Mouse (Mus musculus) 3134 (cell line): Measurements from ENCODE around the gene Ift81.

Source experiments
- DNase-seq: peaks from one replicate; pipeline ENCODE4 v3.0.0-alpha.2; 2011; ENCODE audit warnings: low spot score; ENCODE audit not compliant: insufficient read length; ENCODE audit errors: extremely low read depth

Ift81 gene

GRCm38 (mm10) chr5:122627243-122627642 lies 12.9 kb upstream of the Ift81 start:
- no peak for DNase-seq

DNA sequence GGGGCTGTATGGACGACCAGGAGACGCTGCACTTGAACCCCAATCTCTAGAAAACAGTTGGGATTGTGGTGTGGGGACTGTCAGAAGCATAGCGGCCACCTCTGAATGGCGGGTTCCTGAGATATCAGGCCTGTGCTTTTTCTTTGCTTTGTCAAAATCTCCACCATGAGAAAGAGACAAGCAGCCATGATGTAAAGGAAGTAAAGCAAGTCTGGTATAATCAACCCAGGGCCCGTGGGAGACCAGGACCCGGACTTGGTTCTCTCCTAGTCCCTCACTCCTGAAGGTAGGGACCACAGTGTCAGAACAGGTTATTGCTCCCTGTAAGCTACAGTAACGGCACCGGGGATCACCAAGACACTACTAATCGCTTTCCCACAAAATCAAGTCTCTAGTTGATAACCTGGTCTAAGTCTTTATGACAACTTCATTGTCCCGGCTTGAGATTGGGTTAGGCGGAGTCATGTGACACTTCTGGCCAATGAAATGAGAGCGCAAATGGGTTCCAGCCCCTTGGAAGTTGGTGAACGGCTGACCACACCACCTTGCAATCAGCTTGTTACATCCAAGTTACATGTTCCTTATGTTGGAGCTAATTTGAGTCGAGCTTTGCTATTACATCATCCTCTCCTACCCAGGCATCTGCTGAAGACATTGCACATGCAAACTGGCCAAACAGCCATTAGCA lies 11.4 kb upstream of the Ift81 start:
- no peak for DNase-seq

GRCm38 (mm10) chr5:122624952-122625479 lies 10.7 kb upstream of the Ift81 start:
- no peak for DNase-seq

DNA sequence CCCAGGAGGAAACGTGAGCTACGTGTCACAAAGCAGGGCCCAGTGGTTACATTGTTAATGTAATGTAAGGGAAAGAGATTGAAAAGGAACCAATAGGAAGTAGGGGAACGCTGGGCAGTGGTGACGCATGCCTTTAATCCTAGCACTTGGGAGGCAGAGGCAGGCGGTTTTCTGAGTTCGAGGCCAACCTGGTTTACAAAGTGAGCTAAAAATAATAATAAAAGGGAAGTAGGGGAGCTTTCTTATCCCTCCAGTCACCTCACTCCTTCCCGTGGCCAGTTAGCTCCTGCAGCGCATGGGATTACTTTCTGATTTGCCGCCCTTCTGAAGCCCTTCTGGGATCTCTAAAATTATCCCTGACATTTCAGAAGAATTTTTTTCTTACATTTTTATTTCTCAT lies 9.5 kb upstream of the Ift81 start:
- DNase-seq, result no peak

- no peak for DNase-seq
Measured at GRCm38 (mm10) chr5:122622526-122622925, 8.2 kb upstream of the Ift81 start.

- DNase-seq, result peak; percentile 48
Measured at GRCm38 (mm10) chr5:122621376-122621886, 7.1 kb upstream of the Ift81 start.

DNA sequence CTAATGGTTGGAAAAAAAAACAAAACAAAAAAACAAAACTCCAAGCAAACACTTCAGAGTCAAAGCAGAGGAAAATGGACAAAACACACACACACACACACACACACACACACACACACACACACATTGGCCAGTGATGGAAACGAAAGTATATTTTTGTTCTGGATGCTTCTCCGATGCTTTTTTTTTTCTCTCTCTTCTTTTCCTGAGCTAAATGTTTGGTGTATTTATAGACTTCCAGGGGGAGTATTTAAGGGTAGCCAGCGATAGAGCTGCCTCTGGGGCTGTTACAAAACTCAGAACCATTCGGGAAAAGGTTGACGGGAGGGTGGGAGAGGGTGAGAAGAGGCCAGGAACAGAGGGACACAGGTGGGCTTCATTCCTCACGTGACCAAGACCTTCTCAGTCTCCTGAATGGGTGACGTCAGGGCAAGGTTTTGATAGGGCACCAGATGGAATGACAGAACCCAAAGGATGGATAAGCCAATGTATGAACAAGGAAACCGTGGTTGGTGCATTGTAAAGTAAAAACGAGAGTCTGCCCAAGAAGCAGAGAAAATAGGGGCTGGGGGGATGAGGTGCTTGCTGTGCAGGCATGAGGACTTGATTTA lies 5.5 kb upstream of the Ift81 start:
- no peak for DNase-seq

GRCm38 (mm10) chr5:122617718-122618117 lies 3.4 kb upstream of the Ift81 start:
- no peak for DNase-seq

DNA sequence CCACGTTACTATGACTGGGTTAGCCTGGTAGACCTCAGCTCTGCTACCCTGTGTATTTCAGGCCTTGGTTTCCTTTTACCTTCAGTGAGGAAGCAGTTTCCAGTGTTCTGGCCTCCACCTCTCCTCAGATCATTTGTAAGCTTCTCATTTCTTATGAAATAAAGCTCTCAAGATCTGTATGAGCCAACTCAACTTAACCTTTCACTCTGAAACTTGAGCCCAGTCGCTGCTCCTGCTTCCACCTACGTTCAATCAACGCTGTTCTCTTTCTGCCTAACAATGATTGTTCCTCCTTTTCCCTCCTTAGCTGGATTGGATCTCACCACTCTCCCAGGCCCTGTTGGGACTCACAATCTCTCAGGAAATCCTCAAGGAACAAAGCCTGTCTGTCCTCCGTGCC lies 2.7 kb downstream of the Ift81 start:
- no peak for DNase-seq

- DNase-seq, result no peak
Measured at GRCm38 (mm10) chr5:122604894-122605293, 9.4 kb downstream of the Ift81 start.

- DNase-seq, result no peak
Measured at GRCm38 (mm10) chr5:122602233-122602632, 12.1 kb downstream of the Ift81 start.

GRCm38 (mm10) chr5:122595470-122595869 lies 18.8 kb downstream of the Ift81 start:
- DNase-seq, result no peak

DNA sequence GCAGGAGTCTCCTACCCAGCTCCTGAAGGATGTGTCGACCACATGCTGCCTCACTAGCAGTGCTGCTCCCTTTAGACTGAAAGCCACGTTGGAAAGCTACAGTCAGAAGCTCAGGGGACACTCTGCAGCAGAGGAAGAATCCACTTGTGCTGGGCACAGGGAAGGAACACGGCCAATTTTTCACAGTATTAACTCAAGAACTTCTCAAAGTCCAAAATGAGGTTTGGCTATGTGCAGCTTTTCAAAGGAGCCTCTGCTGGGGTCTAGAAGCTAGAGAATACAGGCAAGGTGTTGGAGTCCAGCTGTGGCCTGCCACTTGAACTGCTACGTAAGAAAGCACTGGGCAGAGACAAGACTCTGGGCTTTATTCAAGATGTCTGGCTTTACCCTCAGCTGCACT lies 24.4 kb downstream of the Ift81 start:
- DNase-seq, result no peak

DNA sequence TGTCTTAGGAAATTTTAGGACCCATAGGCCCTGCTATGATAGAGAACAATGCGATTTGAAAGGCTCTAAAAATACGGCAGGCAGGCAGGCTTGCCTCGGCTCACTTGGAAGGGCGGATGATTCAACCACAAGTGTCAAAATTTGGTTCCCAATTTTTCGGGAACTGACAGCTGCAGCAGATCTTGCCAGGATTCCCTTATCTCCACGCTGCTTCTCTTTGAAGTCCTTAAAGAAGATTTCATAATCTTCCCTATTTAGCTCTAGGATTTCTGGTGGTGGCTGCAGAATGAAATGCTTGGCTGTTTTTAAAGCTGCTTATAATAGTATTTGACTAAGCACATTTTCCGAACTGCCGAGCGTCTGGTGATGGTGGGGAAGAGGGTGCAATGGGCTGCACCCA lies 28.8 kb downstream of the Ift81 start:
- DNase-seq, result no peak

- DNase-seq, result no peak
Measured at GRCm38 (mm10) chr5:122584093-122584492, 30.2 kb downstream of the Ift81 start.

GRCm38 (mm10) chr5:122576683-122577329 lies 37.5 kb downstream of the Ift81 start:
- no peak for DNase-seq

GRCm38 (mm10) chr5:122572001-122572400 lies 42.3 kb downstream of the Ift81 start:
- no peak for DNase-seq

- no peak for DNase-seq
Measured at GRCm38 (mm10) chr5:122566626-122567025, 47.7 kb downstream of the Ift81 start.

DNA sequence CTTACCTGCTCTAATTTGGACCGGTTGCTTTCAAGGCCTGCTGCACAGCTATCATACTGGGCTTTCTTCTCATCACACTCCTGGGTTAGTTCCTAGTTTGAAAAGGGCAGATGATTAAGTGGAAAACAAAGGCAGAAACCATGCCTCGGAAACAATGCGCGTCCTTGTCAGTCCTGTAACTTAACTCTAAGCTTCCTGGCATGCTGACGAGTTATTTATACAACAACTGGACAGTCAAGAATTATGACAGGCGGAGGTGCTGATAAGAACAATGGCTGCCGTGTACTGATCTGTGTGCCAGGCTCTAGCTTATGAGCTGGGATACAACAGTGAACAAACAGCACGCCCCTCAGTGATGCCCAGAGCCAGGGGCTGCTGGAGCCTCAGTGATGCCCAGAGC lies 53.7 kb downstream of the Ift81 start:
- DNase-seq, result no peak

DNA sequence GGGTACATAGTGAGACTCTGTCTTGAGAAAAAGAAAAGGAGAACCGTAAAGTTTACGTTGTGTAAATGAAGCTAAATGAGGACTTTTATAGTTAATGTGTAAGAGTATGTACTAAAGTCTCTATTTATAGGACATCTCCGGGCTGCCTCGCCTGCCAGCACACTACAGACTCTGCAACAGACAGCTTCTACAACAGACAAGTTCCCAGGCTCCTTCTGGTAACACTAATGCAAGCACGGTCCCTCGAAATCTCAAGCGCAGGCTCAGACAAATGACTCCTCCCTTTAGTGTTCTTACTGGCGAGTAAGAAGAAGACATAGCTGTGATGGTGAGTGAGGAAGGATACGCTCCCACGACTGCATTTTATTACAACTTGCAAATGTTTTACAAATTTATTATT lies 56.2 kb downstream of the Ift81 start:
- no peak for DNase-seq

DNA sequence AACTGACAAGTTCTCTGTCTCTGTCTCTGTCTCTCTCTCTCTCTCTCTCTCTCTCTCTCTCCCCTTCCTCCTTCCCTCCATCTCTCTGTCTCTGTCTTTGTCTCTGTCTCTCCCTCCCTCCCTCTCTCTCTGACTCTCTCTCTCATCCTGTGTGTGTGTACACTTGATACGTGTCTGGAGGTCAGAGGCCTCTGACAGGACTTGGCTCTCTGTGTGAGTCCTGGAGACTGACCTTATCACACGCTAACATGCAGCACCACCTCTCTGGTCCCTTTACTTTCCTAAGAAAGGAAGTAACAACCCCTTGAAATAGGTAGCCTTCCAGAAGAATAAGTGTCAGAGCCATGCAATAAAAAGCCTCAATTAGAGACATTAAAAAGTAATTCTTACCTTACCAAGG lies 59.2 kb downstream of the Ift81 start:
- DNase-seq, result no peak

DNA sequence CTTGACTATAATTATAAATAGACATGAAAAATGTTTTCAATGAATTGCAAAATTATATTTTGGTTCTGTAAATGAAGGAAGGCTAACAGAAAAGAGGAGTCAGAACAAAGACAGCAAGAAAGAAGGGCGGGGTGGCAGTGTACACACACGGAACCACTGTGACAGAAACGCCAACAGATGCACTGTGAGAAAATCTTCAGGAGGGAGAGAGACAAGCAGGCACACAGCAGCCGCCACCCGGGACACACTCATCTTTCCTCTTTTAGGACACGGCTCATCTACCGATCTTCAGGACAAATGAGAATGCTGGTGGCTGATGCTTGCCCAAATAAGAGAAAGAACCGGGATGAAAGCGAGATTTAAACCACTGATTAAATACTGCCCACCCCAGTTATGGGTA lies 61.7 kb downstream of the Ift81 start:
- DNase-seq, result no peak
